14 mouse cellular contexts compared by ENCODE assay signal in the genomic region with DNA sequence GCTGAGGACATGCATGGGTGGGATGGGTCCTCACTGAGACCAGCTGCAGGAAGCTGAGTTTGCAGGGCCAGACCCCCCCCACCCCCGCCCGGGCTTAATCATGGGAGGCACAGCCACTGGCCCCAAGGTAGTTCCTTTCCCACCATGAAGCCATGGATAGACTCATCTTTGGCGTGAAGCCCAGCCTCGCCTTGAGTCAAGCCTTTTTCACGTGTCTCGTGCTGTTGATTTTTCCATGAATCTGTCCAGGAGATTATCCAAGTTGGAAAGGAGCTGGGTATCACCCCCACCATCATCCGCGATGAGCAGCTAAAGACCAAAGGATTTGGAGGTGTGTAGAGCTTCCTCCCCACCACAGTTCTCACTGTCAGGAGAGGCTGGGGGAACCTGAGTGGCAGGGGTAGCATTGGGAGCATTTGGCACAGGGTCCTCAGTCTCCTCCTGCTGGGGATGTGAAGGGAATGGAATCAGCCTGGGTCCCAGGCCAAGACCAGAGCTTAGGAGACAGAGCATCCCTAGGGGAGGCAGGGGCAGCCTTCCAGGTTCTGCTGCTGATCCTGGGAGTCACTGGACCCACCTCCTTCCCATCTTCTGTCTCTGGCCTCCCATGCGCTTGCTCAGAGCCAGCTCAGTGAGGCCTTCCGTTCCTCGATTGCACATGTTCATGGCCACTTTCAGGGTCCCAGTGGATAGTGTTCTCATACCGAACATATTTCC. TPM values are rescaled to one million over a fixed set of nuclear protein-coding genes. Genes with fewer than 3 reads are reported as not detected.
DNase-seq lines count a peak whose midpoint lies in the region.
"Had no signal": no experiment of that assay in that cellular context is flagged by ENCODE, and none has a peak within 500 bp of the region (broad histone marks: within the 10 kb centered on the region; RNA-seq: fewer than 3 reads in every experiment).

No protein-coding gene starts in this region.

- peak; percentile 15 to 28 for DNase-seq in cerebellum, postnatal 14 days
- no peak for DNase-seq in cerebellum, adult 11-12 months
- DNase-seq in right cerebral cortex, postnatal 14 days = peak; percentile 29
- DNase-seq in right cerebral cortex, postnatal 4 days = no peak
- peak; percentile 82 for DNase-seq in gastrocnemius, postnatal 14 days
- DNase-seq in heart, postnatal 4 days = peak; percentile 56
- no peak for DNase-seq in lung, postnatal 10 days
- DNase-seq in layer of hippocampus, adult 9-11 months = no peak
- DNase-seq: cerebellum, adult 9-10 months; embryo, embryonic 11 days; forebrain, postnatal 0 days; kidney, adult 2 months; kidney, postnatal 25 days; thymus, adult 18-20 months had no signal

- intact Hi-C loops in gastrocnemius, postnatal 14 days (cut with DNase I; ENCODE audit: low total_unique reads) = loop anchor here (10.0 kb wide), 1 partner anchor 530 kb away; no protein-coding TSS in a partner anchor

RNA-seq across cellular contexts. Expression of gene Npepl1, which starts 4.2 kb away (rescaled TPM):
- 10 to 100 TPM; 45.6 to 45.9 TPM for total RNA-seq in gastrocnemius, postnatal 14 days (2021)
- total RNA-seq in heart, postnatal 4 days (2021) = 10 to 100 TPM; 64.1 to 65.0 TPM

RNA-seq across cellular contexts. Expression of gene Stx16, which starts 38.2 kb away (rescaled TPM):
- 10 to 100 TPM; 22.1 to 26.1 TPM for total RNA-seq in gastrocnemius, postnatal 14 days (2021)
- total RNA-seq in heart, postnatal 4 days (2021) = 10 to 100 TPM; 37.5 to 38.3 TPM

Comparison
In these comparisons a context has a peak if more than half of its experiments do, and no peak if none do; other contexts are left out.
1. DNase-seq: peak in cerebellum, postnatal 14 days (2 of 2), right cerebral cortex, postnatal 14 days (single experiment), gastrocnemius, postnatal 14 days (single experiment) and heart, postnatal 4 days (single experiment); none in cerebellum, adult 11-12 months (single experiment), right cerebral cortex, postnatal 4 days (single experiment), lung, postnatal 10 days (single experiment) and layer of hippocampus, adult 9-11 months (single experiment).